Comparison of ENCODE assay signal across 13 mouse cellular contexts in the genomic region with DNA sequence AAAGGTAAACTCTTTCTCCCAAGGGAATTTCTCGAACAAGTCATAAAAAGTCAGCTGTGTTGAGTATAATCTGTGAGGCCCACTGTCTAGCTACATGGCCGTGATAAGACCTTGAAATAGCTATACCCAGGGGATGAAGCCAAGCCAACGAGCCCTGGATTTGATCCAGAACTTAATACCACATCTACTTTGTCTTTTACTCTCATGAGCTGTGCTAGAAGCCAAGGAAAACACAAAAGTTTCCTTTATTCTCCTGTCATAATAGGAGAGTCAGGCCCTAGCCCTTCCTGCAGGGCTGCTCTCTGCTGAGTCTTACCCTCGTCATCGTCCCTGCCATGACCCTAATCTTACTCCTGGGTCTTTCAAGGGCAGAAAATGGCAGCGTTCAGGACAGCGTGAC. TPM values are rescaled to one million over a fixed set of nuclear protein-coding genes. Genes with fewer than 3 reads are reported as not detected.
DNase-seq lines count a peak whose midpoint lies in the region; ATAC-seq lines count a peak whose summit lies in the region.
"Had no signal": no experiment of that assay in that cellular context is flagged by ENCODE, and none has a peak within 500 bp of the region (broad histone marks: within the 10 kb centered on the region; RNA-seq: fewer than 3 reads in every experiment).

No protein-coding gene starts in this region.

- no peak overlapping the region for H3K4me2 ChIP-seq in heart, embryonic 12.5 days
- no peak overlapping the region for H3K4me2 ChIP-seq in limb, embryonic 15.5 days
- no peak overlapping the region for H3K4me2 ChIP-seq in intestine, embryonic 15.5 days (replicated peaks)

- H3K27ac ChIP-seq in heart, embryonic 12.5 days (ENCODE audit: poor library complexity, severe bottlenecking): 0 out of 2 replicates have a peak overlapping the region, but pooled peaks have one; percentile 40
- H3K27ac ChIP-seq in limb, embryonic 15.5 days: no peak overlapping the region
- no peak overlapping the region for H3K27ac ChIP-seq in intestine, embryonic 15.5 days
- H3K27ac ChIP-seq: layer of hippocampus, adult 2 months; stomach, postnatal 0 days had no signal

- no peaks in the 10 kb centered on the region for H3K36me3 ChIP-seq in heart, embryonic 12.5 days
- H3K36me3 ChIP-seq in limb, embryonic 15.5 days: no peaks in the 10 kb centered on the region
- H3K36me3 ChIP-seq in intestine, embryonic 15.5 days: no peaks in the 10 kb centered on the region

- ATAC-seq in heart, embryonic 12.5 days (ENCODE audit: insufficient number of reproducible peaks, low FRiP score): peak; percentile 87
- ATAC-seq in limb, embryonic 15.5 days (ENCODE audit: insufficient number of reproducible peaks, low FRiP score, low TSS enrichment, low read depth): peak; percentile 52; the same call in 1 of the 2 replicates
- no peak for ATAC-seq in intestine, embryonic 15.5 days
- ATAC-seq in activated CD4-positive, CD25-positive, alpha-beta regulatory T cell, adult 4 months: no peak

- no peaks in the 10 kb centered on the region for H3K9me3 ChIP-seq in heart, embryonic 12.5 days (replicated peaks)
- H3K9me3 ChIP-seq in limb, embryonic 15.5 days: no peaks in the 10 kb centered on the region
- H3K9me3 ChIP-seq in intestine, embryonic 15.5 days: no peaks in the 10 kb centered on the region

- no peak overlapping the region for H3K9ac ChIP-seq in heart, embryonic 12.5 days
- no peak overlapping the region for H3K9ac ChIP-seq in limb, embryonic 15.5 days
- H3K9ac ChIP-seq in intestine, embryonic 15.5 days: no peak overlapping the region

- no peak overlapping the region for H3K4me3 ChIP-seq in heart, embryonic 12.5 days
- no peak overlapping the region for H3K4me3 ChIP-seq in limb, embryonic 15.5 days
- no peak overlapping the region for H3K4me3 ChIP-seq in intestine, embryonic 15.5 days (replicated peaks)
- H3K4me3 ChIP-seq: erythroblast, embryonic 14.5 days; layer of hippocampus, adult 2 months had no signal

- DNase-seq in kidney, adult 9 months: peak; percentile 53
- DNase-seq in kidney, adult 11 months: no peak
- DNase-seq in adrenal gland, adult 8-10 months: peak; percentile 24
- DNase-seq: cerebellum, postnatal 14 days; left cerebral cortex, postnatal 4 days; retina, postnatal 1 day had no signal

- H3K4me1 ChIP-seq in heart, embryonic 12.5 days (replicated peaks): peaks cover 5% of the 10 kb centered on the region
- no peaks in the 10 kb centered on the region for H3K4me1 ChIP-seq in limb, embryonic 15.5 days
- H3K4me1 ChIP-seq in intestine, embryonic 15.5 days (replicated peaks): no peaks in the 10 kb centered on the region

- H3K27me3 ChIP-seq in heart, embryonic 12.5 days (replicated peaks): no peaks in the 10 kb centered on the region
- H3K27me3 ChIP-seq in limb, embryonic 15.5 days: no peaks in the 10 kb centered on the region
- H3K27me3 ChIP-seq in intestine, embryonic 15.5 days (replicated peaks): no peaks in the 10 kb centered on the region

- 49% methylated on average over 7 of the region's 7 CpGs for WGBS in heart, embryonic 12.5 days
- 52% methylated on average over 7 of the region's 7 CpGs for WGBS in limb, embryonic 15.5 days
- WGBS in intestine, embryonic 15.5 days: 70% methylated on average over 7 of the region's 7 CpGs

RNA-seq across cellular contexts. Expression of a gene that starts 28.5 kb away (rescaled TPM):
- total RNA-seq in adrenal gland, adult 8-10 months (2022): 1 to 10 TPM; 4.2 to 6.4 (median 5.3) TPM
- 21.0 and 22.2 TPM in 2 replicates for polyA plus RNA-seq in heart, embryonic 12.5 days (2016; fragmentation: Nextera tagmentation; extraction: Ambion mirVana)
- polyA plus RNA-seq in limb, embryonic 15.5 days (2015; fragmentation: Nextera tagmentation; extraction: Ambion mirVana): 27.9 and 31.8 TPM in 2 replicates
- 18.4 and 20.9 TPM in 2 replicates for polyA plus RNA-seq in intestine, embryonic 15.5 days (2015; fragmentation: Nextera tagmentation; extraction: Ambion mirVana)
- 10 to 100 TPM; 61.9 to 92.8 TPM for polyA plus RNA-seq in activated CD4-positive, CD25-positive, alpha-beta regulatory T cell, adult 4 months (2017; shearing (Covaris generic))

RNA-seq across cellular contexts. Expression of a gene that starts 50.1 kb away (rescaled TPM):
- 10 to 100 TPM; 23.7 to 40.4 (median 27.0) TPM for total RNA-seq in adrenal gland, adult 8-10 months (2022)
- polyA plus RNA-seq in heart, embryonic 12.5 days (2016; fragmentation: Nextera tagmentation; extraction: Ambion mirVana): 71.4 and 73.9 TPM in 2 replicates
- polyA plus RNA-seq in limb, embryonic 15.5 days (2015; fragmentation: Nextera tagmentation; extraction: Ambion mirVana): 84.6 and 89.6 TPM in 2 replicates
- polyA plus RNA-seq in intestine, embryonic 15.5 days (2015; fragmentation: Nextera tagmentation; extraction: Ambion mirVana): 71.8 and 86.0 TPM in 2 replicates
- 10 to 100 TPM; 48.3 to 52.9 TPM for polyA plus RNA-seq in activated CD4-positive, CD25-positive, alpha-beta regulatory T cell, adult 4 months (2017; shearing (Covaris generic))

Comparison
In these comparisons a context has a peak if more than half of its experiments do, and no peak if none do; other contexts are left out.
1. ATAC-seq: peak in heart, embryonic 12.5 days (single experiment) and limb, embryonic 15.5 days (single experiment); none in intestine, embryonic 15.5 days (single experiment) and activated CD4-positive, CD25-positive, alpha-beta regulatory T cell, adult 4 months (single experiment).